Mouse (Mus musculus): ENCODE measurements around the gene Tfrc.

Gene Tfrc

GRCm38 (mm10) chr16:32608712-32609400, at the start of gene Tfrc:
TSS of gene Tfrc (plus strand) at chr16:32608920.
- peak; percentile 88 for DNase-seq (ENCODE audit: low spot score)

GRCm38 (mm10) chr16:32559493-32559892, 49.2 kb upstream of the Tfrc start:
- DNase-seq (ENCODE audit: low spot score): no peak

GRCm38 (mm10) chr16:32563056-32563793, 45.5 kb upstream of the Tfrc start:
- DNase-seq (ENCODE audit: low spot score): no peak

- no peak for DNase-seq (ENCODE audit: low spot score)
Measured at GRCm38 (mm10) chr16:32567282-32567681, 41.4 kb upstream of the Tfrc start.

- DNase-seq (ENCODE audit: low spot score): no peak
Measured at GRCm38 (mm10) chr16:32568401-32568800, 40.3 kb upstream of the Tfrc start.

GRCm38 (mm10) chr16:32570042-32570441, 38.7 kb upstream of the Tfrc start:
- no peak for DNase-seq (ENCODE audit: low spot score)

- DNase-seq (ENCODE audit: low spot score): no peak
Measured at GRCm38 (mm10) chr16:32572528-32572927, 36.2 kb upstream of the Tfrc start.

GRCm38 (mm10) chr16:32586482-32586881, 22.2 kb upstream of the Tfrc start:
- no peak for DNase-seq (ENCODE audit: low spot score)

GRCm38 (mm10) chr16:32588568-32588967, 20.2 kb upstream of the Tfrc start:
- DNase-seq (ENCODE audit: low spot score): no peak

- DNase-seq (ENCODE audit: low spot score): no peak
Measured at GRCm38 (mm10) chr16:32591521-32591920, 17.2 kb upstream of the Tfrc start.

- DNase-seq (ENCODE audit: low spot score): no peak
Measured at GRCm38 (mm10) chr16:32593283-32593805, 15.4 kb upstream of the Tfrc start.

GRCm38 (mm10) chr16:32593916-32594315, 14.8 kb upstream of the Tfrc start:
- DNase-seq (ENCODE audit: low spot score): no peak

- no peak for DNase-seq (ENCODE audit: low spot score)
Measured at GRCm38 (mm10) chr16:32594701-32595100, 14.0 kb upstream of the Tfrc start.

GRCm38 (mm10) chr16:32595142-32595855, 13.4 kb upstream of the Tfrc start:
- no peak for DNase-seq (ENCODE audit: low spot score)

- DNase-seq (ENCODE audit: low spot score): no peak
Measured at GRCm38 (mm10) chr16:32597909-32598381, 10.8 kb upstream of the Tfrc start.

GRCm38 (mm10) chr16:32599151-32599550, 9.6 kb upstream of the Tfrc start:
- no peak for DNase-seq (ENCODE audit: low spot score)

- DNase-seq (ENCODE audit: low spot score): no peak
Measured at GRCm38 (mm10) chr16:32602193-32602685, 6.5 kb upstream of the Tfrc start.

GRCm38 (mm10) chr16:32607562-32608343, 967 bp upstream of the Tfrc start:
- no peak for DNase-seq (ENCODE audit: low spot score)

- no peak for DNase-seq (ENCODE audit: low spot score)
Measured at GRCm38 (mm10) chr16:32608344-32608711, 392 bp upstream of the Tfrc start.

- no peak for DNase-seq (ENCODE audit: low spot score)
Measured at GRCm38 (mm10) chr16:32609401-32609779, 670 bp downstream of the Tfrc start.

- no peak for DNase-seq (ENCODE audit: low spot score)
Measured at GRCm38 (mm10) chr16:32610460-32611255, 1.9 kb downstream of the Tfrc start.

All from ovary, postnatal 14 days (tissue).